Comparison of ENCODE assay signal across 8 mouse cellular contexts in genomic region chr4:116995798-116996135, GRCm38 (mm10). TPM values are rescaled to one million over a fixed set of nuclear protein-coding genes. Genes with fewer than 3 reads are reported as not detected.
DNase-seq lines count a peak whose midpoint lies in the region; ATAC-seq and TF ChIP-seq lines count a peak whose summit lies in the region.

No protein-coding gene starts in this region.

- WGBS in forebrain, postnatal 0 days: 2% methylated on average over 16 of the region's 16 CpGs
- WGBS in neural tube, embryonic 14.5 days: under 1% methylated on average over 16 of the region's 16 CpGs

- H3K36me3 ChIP-seq in forebrain, postnatal 0 days (ENCODE audit: insufficient read depth): peaks cover 32% of the 10 kb centered on the region
- peaks cover 12% of the 10 kb centered on the region for H3K36me3 ChIP-seq in neural tube, embryonic 14.5 days (ENCODE audit: control insufficient read depth, insufficient read depth, low read length)

- peak; percentile 58 for TF ChIP-seq CTCF in forebrain, postnatal 0 days (IDR thresholded peaks at IDR 0.05; ENCODE audit: low read depth)

- no peaks in the 10 kb centered on the region for H3K9me3 ChIP-seq in forebrain, postnatal 0 days (ENCODE audit: low read length)
- H3K9me3 ChIP-seq in neural tube, embryonic 14.5 days (ENCODE audit: control insufficient read depth, low read length): no peaks in the 10 kb centered on the region

- ATAC-seq in forebrain, postnatal 0 days: no peak
- peak; percentile 5; the same call in 1 of the 2 replicates for ATAC-seq in neural tube, embryonic 14.5 days (ENCODE audit: low read depth)

- H3K4me3 ChIP-seq in forebrain, postnatal 0 days (ENCODE audit: low read depth, low read length): peak overlapping the region; percentile 89
- peak overlapping the region; percentile 97 for H3K4me3 ChIP-seq in neural tube, embryonic 14.5 days (ENCODE audit: low read depth, low read length)

- H3K27me3 ChIP-seq in forebrain, postnatal 0 days (ENCODE audit: insufficient read depth, low read length): no peaks in the 10 kb centered on the region
- no peaks in the 10 kb centered on the region for H3K27me3 ChIP-seq in neural tube, embryonic 14.5 days (ENCODE audit: control insufficient read depth, insufficient read depth, low read length)

- peak overlapping the region; percentile 80 for H3K9ac ChIP-seq in forebrain, postnatal 0 days
- H3K9ac ChIP-seq in neural tube, embryonic 14.5 days (replicated peaks; ENCODE audit: low read depth, low read length): peak overlapping the region; percentile 80

- peak; percentile 55 for DNase-seq in adrenal gland, adult 2 months
- no peak for DNase-seq in adrenal gland, adult 8-10 months
- DNase-seq in cerebellum, adult 8-10 months: peak; percentile 57
- DNase-seq in forebrain, postnatal 0 days: peak; percentile 25
- DNase-seq in kidney, adult 11 months: peak; percentile 88
- DNase-seq in lung, adult 18-20 months: peak; percentile 55 to 64
- peak; percentile 62 for DNase-seq in urinary bladder, postnatal 14 days (ENCODE audit: low spot score)

- H3K4me2 ChIP-seq in forebrain, postnatal 0 days (ENCODE audit: low read depth): peak overlapping the region; percentile 77
- peak overlapping the region; percentile 96 for H3K4me2 ChIP-seq in neural tube, embryonic 14.5 days (ENCODE audit: low read depth, low read length)

- H3K4me1 ChIP-seq in forebrain, postnatal 0 days (ENCODE audit: insufficient read depth): peaks cover 13% of the 10 kb centered on the region; the same call in 1 of the 2 replicates
- H3K4me1 ChIP-seq in neural tube, embryonic 14.5 days (ENCODE audit: control insufficient read depth, insufficient read depth, low read length): peaks cover 17% of the 10 kb centered on the region

- peak overlapping the region; percentile 76; the same call in 1 of the 2 replicates for H3K27ac ChIP-seq in forebrain, postnatal 0 days (ENCODE audit: low read depth, low read length)
- peak overlapping the region; percentile 80 for H3K27ac ChIP-seq in neural tube, embryonic 14.5 days (ENCODE audit: low read depth, low read length)

RNA-seq across cellular contexts. Expression of gene Hectd3, which starts 0.7 kb away (rescaled TPM):
- 10 to 100 TPM; 28.4 to 29.5 TPM for total RNA-seq in adrenal gland, adult 2 months (2021)
- polyA plus RNA-seq in adrenal gland, adult 2 months (2012; rRNA removed): 96.5 and 96.9 TPM in 2 replicates
- total RNA-seq in adrenal gland, adult 8-10 months (2022): 10 to 100 TPM; 29.5 to 41.4 (median 34.6) TPM
- total RNA-seq in forebrain, postnatal 0 days (2014; rRNA removed): 45.4 and 53.2 TPM in 2 replicates
- 19.6 and 22.9 TPM in 2 replicates for polyA plus RNA-seq in forebrain, postnatal 0 days (2015; fragmentation: Nextera tagmentation; extraction: Ambion mirVana)
- polyA plus RNA-seq in neural tube, embryonic 14.5 days (2014; fragmentation: Nextera tagmentation; extraction: Ambion mirVana): 19.3 and 22.6 TPM in 2 replicates

RNA-seq across cellular contexts. Expression of gene Urod, which starts 1.6 kb away (rescaled TPM):
- total RNA-seq in adrenal gland, adult 2 months (2021): 100 to 1,000 TPM; 103 to 105 TPM
- 48.1 and 52.7 TPM in 2 replicates for polyA plus RNA-seq in adrenal gland, adult 2 months (2012; rRNA removed)
- 100 to 1,000 TPM; 123 to 137 (median 128) TPM for total RNA-seq in adrenal gland, adult 8-10 months (2022)
- total RNA-seq in forebrain, postnatal 0 days (2014; rRNA removed): 33.1 and 33.4 TPM in 2 replicates
- 43.3 and 44.1 TPM in 2 replicates for polyA plus RNA-seq in forebrain, postnatal 0 days (2015; fragmentation: Nextera tagmentation; extraction: Ambion mirVana)
- polyA plus RNA-seq in neural tube, embryonic 14.5 days (2014; fragmentation: Nextera tagmentation; extraction: Ambion mirVana): 56.0 and 59.0 TPM in 2 replicates

RNA-seq across cellular contexts. Expression of gene Eif2b3, which starts 23.4 kb away (rescaled TPM):
- total RNA-seq in adrenal gland, adult 2 months (2021): 10 to 100 TPM; 30.3 to 33.0 TPM
- 2.0 and 2.1 TPM in 2 replicates for polyA plus RNA-seq in adrenal gland, adult 2 months (2012; rRNA removed)
- total RNA-seq in adrenal gland, adult 8-10 months (2022): 10 to 100 TPM; 32.2 to 40.2 (median 33.8) TPM
- 21.8 and 24.7 TPM in 2 replicates for total RNA-seq in forebrain, postnatal 0 days (2014; rRNA removed)
- 54.1 and 59.9 TPM in 2 replicates for polyA plus RNA-seq in forebrain, postnatal 0 days (2015; fragmentation: Nextera tagmentation; extraction: Ambion mirVana)
- 54.6 and 54.9 TPM in 2 replicates for polyA plus RNA-seq in neural tube, embryonic 14.5 days (2014; fragmentation: Nextera tagmentation; extraction: Ambion mirVana)
